In the genomic region with DNA sequence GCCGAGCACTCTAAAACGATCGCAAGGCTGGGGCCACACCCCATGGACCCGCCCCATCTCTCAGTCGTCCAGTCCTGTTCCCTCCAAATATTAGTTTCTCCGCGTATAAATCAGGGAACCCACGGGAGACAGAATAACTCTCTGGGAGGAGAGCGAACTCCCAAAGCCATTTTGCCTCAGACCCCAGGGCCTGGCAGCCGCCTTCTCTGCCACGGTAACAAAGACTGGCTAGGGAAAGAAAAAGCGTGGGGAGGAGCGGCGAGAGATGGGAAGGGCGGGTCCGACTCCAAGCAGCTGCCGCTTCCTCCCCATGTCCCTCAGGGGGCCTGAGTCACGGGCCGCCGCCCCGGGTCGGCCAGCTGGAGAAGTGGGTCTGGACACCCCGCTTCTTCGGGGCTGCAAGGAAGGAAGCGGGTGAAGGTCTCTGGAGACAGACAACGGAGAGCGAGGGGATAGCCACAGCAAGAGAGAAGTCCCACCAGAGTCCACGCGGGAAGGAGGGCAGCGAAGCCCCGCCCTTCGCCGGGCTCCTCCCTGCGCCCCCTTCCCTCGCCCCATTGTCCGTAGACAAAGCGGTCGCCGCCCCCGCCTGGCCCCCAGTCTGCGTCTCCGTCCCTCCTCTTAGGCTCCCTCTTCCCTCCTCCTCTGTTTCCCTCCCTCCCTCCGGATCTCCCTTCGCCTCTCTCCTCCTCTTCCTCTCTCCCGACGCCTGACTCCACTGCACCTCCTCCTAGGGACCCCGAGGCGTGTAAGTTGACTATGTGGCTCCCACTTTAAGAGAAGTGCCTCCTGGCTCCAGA, we compare ENCODE assay signal across 8 mouse cellular contexts. TPM values are rescaled to one million over a fixed set of nuclear protein-coding genes. Genes with fewer than 3 reads are reported as not detected.
DNase-seq lines count a peak whose midpoint lies in the region; ATAC-seq and TF ChIP-seq lines count a peak whose summit lies in the region.

A gene (plus strand): TSS at position 113 of the 800 bp plus-strand sequence.

- peak within 1 kb of the TSS; percentile 60 for H3K9ac ChIP-seq in kidney, embryonic 14.5 days (ENCODE audit: low read depth, low read length)

- no peak for TF ChIP-seq CTCF in G1E (IDR thresholded peaks at IDR 0.05; ENCODE audit: low read depth, low read length)

- H3K4me3 ChIP-seq in G1E (ENCODE audit: low read depth, low read length): peak within 1 kb of the TSS; percentile 74
- peak within 1 kb of the TSS; percentile 63 for H3K4me3 ChIP-seq in embryonic facial prominence, embryonic 10.5 days
- H3K4me3 ChIP-seq in kidney, embryonic 14.5 days (ENCODE audit: low read length): peak within 1 kb of the TSS; percentile 54

- peaks cover 17% of the 10 kb centered on the region; the same call in 1 of the 2 replicates for H3K27me3 ChIP-seq in G1E (ENCODE audit: insufficient read depth, low read length)
- no peaks in the 10 kb centered on the region for H3K27me3 ChIP-seq in embryonic facial prominence, embryonic 10.5 days (replicated peaks; ENCODE audit: low read depth, poor library complexity, severe bottlenecking)
- no peaks in the 10 kb centered on the region for H3K27me3 ChIP-seq in kidney, embryonic 14.5 days (ENCODE audit: control insufficient read depth, insufficient read depth, low read length)

- H3K36me3 ChIP-seq in G1E (replicated peaks): peaks cover 25% of the 10 kb centered on the region
- H3K36me3 ChIP-seq in embryonic facial prominence, embryonic 10.5 days (replicated peaks): peaks cover 35% of the 10 kb centered on the region
- H3K36me3 ChIP-seq in kidney, embryonic 14.5 days (ENCODE audit: control insufficient read depth, insufficient read depth, low read length): no peaks in the 10 kb centered on the region

- H3K27ac ChIP-seq in embryonic facial prominence, embryonic 10.5 days (replicated peaks): peak within 1 kb of the TSS; percentile 95
- peak within 1 kb of the TSS; percentile 91 for H3K27ac ChIP-seq in kidney, embryonic 14.5 days (ENCODE audit: low read depth, low read length)

- H3K9me3 ChIP-seq in G1E (replicated peaks): no peaks in the 10 kb centered on the region
- no peaks in the 10 kb centered on the region for H3K9me3 ChIP-seq in embryonic facial prominence, embryonic 10.5 days
- no peaks in the 10 kb centered on the region for H3K9me3 ChIP-seq in kidney, embryonic 14.5 days (ENCODE audit: control insufficient read depth, low read length)

- H3K4me1 ChIP-seq in G1E (ENCODE audit: insufficient read depth, low read depth, low read length): peaks cover 95% of the 10 kb centered on the region
- peaks cover 68% of the 10 kb centered on the region for H3K4me1 ChIP-seq in embryonic facial prominence, embryonic 10.5 days
- peaks cover 44% of the 10 kb centered on the region for H3K4me1 ChIP-seq in kidney, embryonic 14.5 days (ENCODE audit: control insufficient read depth, insufficient read depth, low read length)

- peak within 1 kb of the TSS; percentile 58 for H3K4me2 ChIP-seq in kidney, embryonic 14.5 days (replicated peaks; ENCODE audit: low read depth, low read length)

- peak; percentile 90 for DNase-seq in 3134 (ENCODE audit: extremely low read depth, insufficient read length, low spot score)
- peak; percentile 60 for DNase-seq in G1E (ENCODE audit: low spot score)
- DNase-seq in embryonic facial prominence, embryonic 10.5 days (ENCODE audit: low spot score): peak; percentile 91
- peak; percentile 87 to 92 for DNase-seq in heart, adult 9 months (ENCODE audit: low spot score in 2 of 2)
- peak; percentile 69 for DNase-seq in lung, postnatal 25 days (ENCODE audit: low spot score)
- peak; percentile 93 for DNase-seq in retina, postnatal 1 day
- no peak for DNase-seq in layer of hippocampus, adult 11-12 months (ENCODE audit: low spot score)

- ATAC-seq in G1E (ENCODE audit: extremely low read depth, insufficient number of reproducible peaks, low FRiP score, poor library complexity, severe bottlenecking): 0 out of 2 replicates have a peak, but pooled peaks have one; percentile 3
- ATAC-seq in kidney, embryonic 14.5 days (ENCODE audit: low FRiP score, low TSS enrichment): peak; percentile 65

- under 1% methylated on average over 48 of the region's 48 CpGs for WGBS in embryonic facial prominence, embryonic 10.5 days
- WGBS in kidney, embryonic 14.5 days: 1% methylated on average over 46 of the region's 48 CpGs

RNA-seq across cellular contexts. Expression of the gene that starts here (rescaled TPM):
- 61.9 and 73.7 TPM in 2 replicates for total RNA-seq in G1E (2014; fragmentation: Nextera tagmentation)
- total RNA-seq in G1E (2017): 31.1 and 33.1 TPM in 2 replicates
- 87.9 and 103 TPM in 2 replicates for polyA plus RNA-seq in G1E (2012)
- 27.4 and 29.7 TPM in 2 replicates for polyA plus RNA-seq in embryonic facial prominence, embryonic 10.5 days (2016; fragmentation: Nextera tagmentation; extraction: Ambion mirVana)
- polyA plus RNA-seq in kidney, embryonic 14.5 days (2014; fragmentation: Nextera tagmentation; extraction: Ambion mirVana): 19.1 and 21.1 TPM in 2 replicates
